ENCODE assay signal across 1 mouse cellular context in the genomic region with DNA sequence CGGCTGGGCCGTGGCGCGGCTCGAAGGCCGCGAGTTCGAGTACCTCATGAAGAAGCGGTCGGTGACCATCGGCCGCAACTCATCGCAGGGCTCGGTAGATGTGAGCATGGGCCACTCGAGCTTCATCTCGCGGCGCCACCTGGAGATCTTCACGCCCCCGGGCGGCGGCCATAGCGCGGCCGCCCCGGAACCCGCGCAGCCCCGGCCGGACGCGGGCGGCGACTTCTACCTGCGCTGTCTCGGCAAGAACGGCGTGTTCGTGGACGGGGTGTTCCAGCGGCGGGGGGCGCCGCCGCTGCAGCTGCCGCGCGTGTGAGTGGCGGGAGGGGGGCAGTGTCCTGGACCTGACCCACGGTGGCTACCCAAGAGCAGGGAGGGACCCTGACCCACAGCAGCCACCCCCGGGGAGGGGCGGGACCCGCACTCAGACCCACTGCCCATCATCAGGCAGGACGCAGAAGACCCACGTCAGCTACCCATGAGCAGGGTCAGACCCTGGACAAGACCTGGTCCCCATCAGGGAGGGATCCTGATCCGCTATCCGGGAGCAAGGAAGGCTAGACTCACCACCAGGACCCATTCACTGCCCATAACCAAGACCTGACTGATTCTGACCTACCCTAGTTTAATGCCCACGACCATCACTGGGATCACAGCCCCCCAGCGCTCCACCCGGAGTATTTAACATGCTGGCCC.
TF ChIP-seq lines count a peak whose summit lies in the region.

No protein-coding gene starts in this region.

TF ChIP-seq in CH12.LX, 34 proteins besides CTCF, POLR2A, EP300 and RAD21:
- TF ChIP-seq MXI1 (IDR thresholded peaks at IDR 0.05; ENCODE audit: low read depth, low read length): peak; percentile 16; the same call in 1 of the 2 replicates
- no peak for TF ChIP-seq ZMIZ1 (IDR thresholded peaks at IDR 0.05; ENCODE audit: low read depth, low read length)
- no peak for TF ChIP-seq E2F4 (IDR thresholded peaks at IDR 0.05; ENCODE audit: insufficient replicate concordance, low read depth, low read length)
- no peak for TF ChIP-seq SMC3 (IDR thresholded peaks at IDR 0.05; ENCODE audit: low read depth, low read length)
- no peak for TF ChIP-seq POLR2AphosphoS2 (IDR thresholded peaks at IDR 0.05; ENCODE audit: low read depth, low read length)
- TF ChIP-seq ZNF384 (IDR thresholded peaks at IDR 0.05; ENCODE audit: low read depth, low read length): no peak
- TF ChIP-seq CHD1 (IDR thresholded peaks at IDR 0.05; ENCODE audit: low read depth, low read length): no peak
- peak; percentile 33; the same call in 1 of the 2 replicates for TF ChIP-seq SIN3A (IDR thresholded peaks at IDR 0.05; ENCODE audit: low read length)
- TF ChIP-seq RCOR1 (conservative IDR thresholded peaks at IDR 0.05; ENCODE audit: low read depth, low read length): no peak
- no peak for TF ChIP-seq JUN (IDR thresholded peaks at IDR 0.05; ENCODE audit: insufficient read depth, low read depth, low read length)
- TF ChIP-seq UBTF (IDR thresholded peaks at IDR 0.05; ENCODE audit: low read depth, low read length): 0 out of 2 replicates have a peak, but pooled peaks have one; percentile 39
- TF ChIP-seq GABPA (IDR thresholded peaks at IDR 0.05; ENCODE audit: insufficient replicate concordance, low read depth, low read length): no peak
- no peak for TF ChIP-seq ELF1 (IDR thresholded peaks at IDR 0.05; ENCODE audit: low read depth, low read length)
- TF ChIP-seq ZC3H11A (IDR thresholded peaks at IDR 0.05; ENCODE audit: low read depth, low read length): no peak
- TF ChIP-seq IRF4 (IDR thresholded peaks at IDR 0.05; ENCODE audit: low read depth, low read length): no peak
- no peak for TF ChIP-seq USF2 (conservative IDR thresholded peaks at IDR 0.05; ENCODE audit: low read depth, low read length)
- no peak for TF ChIP-seq MEF2A (IDR thresholded peaks at IDR 0.05; ENCODE audit: borderline replicate concordance, low read depth, low read length)
- no peak for TF ChIP-seq USF1 (IDR thresholded peaks at IDR 0.05; ENCODE audit: low read depth, low read length)
